Mouse (Mus musculus) kidney, adult 2 months (tissue): ENCODE measurements around the gene Nlrc4.

Experiments
- CTCF ChIP-seq: fragments of 200-500 bp; conservative IDR thresholded peaks from 2 replicates; pipeline ENCODE4 v1.5.1; 2011; ENCODE audit warnings: low read depth, mild to moderate bottlenecking, control low read depth, low read length, moderate library complexity, mixed read lengths; ENCODE audit not compliant: insufficient read depth, insufficient read length
- POLR2A ChIP-seq: fragments of 200-500 bp; IDR thresholded peaks from one replicate; pipeline ENCODE4 v1.6.1; 2011; ENCODE audit warnings: low read depth, low read length, control low read depth

GRCm38 (mm10) chr17:74440486-74440885, 18.5 kb downstream of the Nlrc4 start:
- no peak for TF ChIP-seq CTCF
- no peak for TF ChIP-seq POLR2A
